In genomic region chr7:101753492-101753891, GRCm38 (mm10) we compare ENCODE assay signal across 27 mouse cellular contexts.
"Had no signal": no experiment of that assay in that cellular context is flagged by ENCODE, and none has a peak within 500 bp of the region (broad histone marks: within the 10 kb centered on the region; RNA-seq: fewer than 3 reads in every experiment).

No protein-coding gene starts in this region.

- H3K27me3 ChIP-seq: limb, embryonic 12.5 days; limb, embryonic 13.5 days; limb, embryonic 15.5 days; liver, embryonic 12.5 days; liver, embryonic 13.5 days; liver, embryonic 15.5 days; lung, embryonic 15.5 days; megakaryocyte, embryonic 14.5 days; midbrain, embryonic 12.5 days; midbrain, embryonic 13.5 days; midbrain, embryonic 15.5 days had no signal

- DNase-seq: left cerebral cortex, postnatal 4 days; liver; liver, embryonic 13.5 days; liver, postnatal 0 days; lung, adult 18-20 months; lung, adult 2 months; lung, embryonic 14.5 days; lung, postnatal 10 days; lung, postnatal 14 days; lung, postnatal 36 days; lung, postnatal 4 days; midbrain, embryonic 14.5 days had no signal

- H3K36me3 ChIP-seq: liver, embryonic 13.5 days; liver, embryonic 15.5 days; midbrain, embryonic 15.5 days had no signal

- H3K4me3 ChIP-seq: left cerebral cortex, adult 2 months; limb, embryonic 10.5 days; limb, embryonic 12.5 days; limb, embryonic 13.5 days; limb, embryonic 15.5 days; liver, embryonic 12.5 days; liver, embryonic 13.5 days; liver, embryonic 15.5 days; lung, embryonic 15.5 days; megakaryocyte, embryonic 14.5 days; midbrain, embryonic 10.5 days; midbrain, embryonic 12.5 days; midbrain, embryonic 13.5 days; midbrain, embryonic 15.5 days had no signal

- H3K4me2 ChIP-seq: limb, embryonic 12.5 days; limb, embryonic 13.5 days; limb, embryonic 15.5 days; liver, embryonic 11.5 days; liver, embryonic 12.5 days; liver, embryonic 13.5 days; liver, embryonic 15.5 days; lung, embryonic 14.5 days; lung, embryonic 15.5 days; midbrain, embryonic 11.5 days; midbrain, embryonic 12.5 days; midbrain, embryonic 13.5 days; midbrain, embryonic 15.5 days had no signal
